Mouse (Mus musculus): ENCODE measurements around the gene Depp1. TPM values are rescaled to one million over a fixed set of nuclear protein-coding genes. Genes with fewer than 3 reads are reported as not detected.

Gene Depp1
- polyA plus RNA-seq (2012; rRNA removed): 5.1 and 5.8 TPM in 2 replicates

DNA sequence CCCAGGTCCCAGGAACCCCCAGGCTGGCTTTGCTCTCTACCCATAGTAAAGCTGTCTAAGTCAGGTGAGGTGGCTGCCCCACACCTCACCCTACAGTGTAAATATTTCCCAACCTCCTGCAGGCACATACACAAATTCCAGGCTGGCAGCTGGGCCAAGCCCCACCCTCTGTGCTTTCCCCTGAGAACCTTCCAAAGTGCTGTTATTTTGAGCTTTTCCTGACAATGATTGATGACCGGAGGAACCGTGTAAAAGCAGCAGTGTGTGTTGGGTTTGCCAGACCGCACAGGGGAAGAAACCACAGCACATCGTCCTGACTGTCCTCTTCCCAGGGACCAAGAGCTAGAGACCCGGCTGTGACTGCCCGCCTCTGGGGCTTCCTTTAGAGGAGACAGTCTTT, at the start of gene Depp1:
TSS of gene Depp1 (plus strand) at position 204 of the 400 bp plus-strand sequence.

DNA sequence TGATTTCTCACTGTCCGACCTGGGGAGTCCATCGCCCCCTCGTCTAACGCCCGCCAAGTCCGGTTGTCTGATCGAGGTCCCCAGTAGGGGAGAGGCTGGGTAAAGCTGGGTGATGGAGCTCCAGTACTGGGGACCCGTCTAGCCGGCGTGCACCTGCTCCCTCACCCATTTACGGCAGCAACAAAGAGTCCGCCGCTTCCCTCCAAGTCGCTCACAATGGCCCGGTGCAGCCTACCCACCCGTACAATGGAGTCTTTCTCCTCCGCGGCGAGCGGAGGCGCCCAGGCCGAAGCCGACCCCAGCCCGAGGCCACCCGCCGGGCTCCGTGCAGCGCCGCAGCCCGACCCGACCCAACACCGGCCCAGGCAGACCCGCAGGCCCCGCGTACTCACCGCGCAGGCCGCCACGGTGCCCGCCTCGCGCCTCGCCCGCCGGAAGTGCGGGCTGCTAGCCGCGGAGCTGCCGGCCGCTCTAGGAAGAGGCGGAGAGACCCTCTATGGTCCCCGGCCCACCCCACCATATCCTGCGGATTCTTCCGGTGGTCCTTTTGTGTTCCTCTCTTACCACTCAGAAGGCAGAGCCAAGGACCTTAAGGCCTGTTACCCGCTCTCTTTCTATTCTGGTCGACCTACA, 21.8 kb upstream of the Depp1 start, which contains the start of gene Zfp422:
TSS of gene Zfp422 (minus strand) at position 461 of the 633 bp plus-strand sequence.

DNA sequence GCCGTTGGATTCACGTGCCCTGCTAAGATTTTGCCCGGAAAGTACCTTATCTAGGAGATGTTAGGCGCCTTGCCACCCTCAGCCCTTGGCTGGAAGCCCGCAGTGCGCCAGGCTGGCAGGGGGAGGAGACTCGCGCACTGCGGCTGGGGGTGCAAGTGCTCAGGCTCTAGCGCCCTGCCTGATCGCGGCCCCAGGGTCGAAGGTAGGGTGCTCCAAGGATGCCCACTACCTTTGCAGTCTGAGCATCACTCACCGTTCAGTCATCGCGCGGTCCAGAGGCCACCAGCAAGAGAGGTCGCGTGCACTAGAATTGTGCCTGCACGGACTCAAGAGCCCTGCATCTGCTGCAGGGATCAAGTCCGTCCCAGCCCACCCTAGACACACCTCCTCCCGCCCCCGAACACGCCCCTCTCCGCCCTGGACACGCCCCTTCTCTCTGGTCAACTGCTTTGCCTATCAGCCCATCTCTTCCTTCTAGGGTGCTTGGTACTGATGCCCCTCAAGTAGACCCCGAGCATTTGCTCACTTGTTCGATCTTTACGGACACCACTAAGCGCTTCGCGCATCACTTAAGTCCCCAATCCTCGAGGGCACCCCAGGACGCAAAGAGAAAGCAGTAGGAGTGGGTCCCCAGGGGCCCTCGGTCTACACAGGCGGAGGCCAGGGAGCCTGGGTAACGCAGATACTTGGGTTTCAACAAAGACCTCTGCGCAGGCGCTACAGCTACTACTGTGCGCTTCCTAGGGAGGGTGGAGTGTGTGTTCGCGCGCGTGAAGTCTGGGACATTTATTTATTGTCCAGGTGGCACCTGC, 23.3 kb downstream of the Depp1 start, which contains the start of gene Rassf4:
TSS of gene Rassf4 (minus strand) at position 482 of the 812 bp plus-strand sequence.

Other genes starting within 250 kb of the Depp1 start
- gene Alox5, start 189.4 kb upstream of the Depp1 start, polyA plus RNA-seq (2012; rRNA removed): 0.21 and 0.50 TPM in 2 replicates
- gene Olfr211, start 161.5 kb upstream of the Depp1 start, polyA plus RNA-seq (2012; rRNA removed): not detected in 2 replicates
- gene Olfr212, start 144.1 kb upstream of the Depp1 start, polyA plus RNA-seq (2012; rRNA removed): 0.02 TPM in 1 of 2 replicates, not detected in the other
- not detected in 2 replicates for gene Olfr213, start 112.2 kb upstream of the Depp1 start, polyA plus RNA-seq (2012; rRNA removed)
- 0.06 and 0.13 TPM in 2 replicates for gene Gm5580, start 99.5 kb upstream of the Depp1 start, polyA plus RNA-seq (2012; rRNA removed)
- not detected in 2 replicates for gene Olfr214, start 96.4 kb upstream of the Depp1 start, polyA plus RNA-seq (2012; rRNA removed)
- not detected in 2 replicates for gene Olfr215, start 66.4 kb upstream of the Depp1 start, polyA plus RNA-seq (2012; rRNA removed)
- gene Zfp422, start 21.6 kb upstream of the Depp1 start, polyA plus RNA-seq (2012; rRNA removed): 117 and 140 TPM in 2 replicates
- 8.0 and 8.2 TPM in 2 replicates for gene Rassf4, start 23.3 kb downstream of the Depp1 start, polyA plus RNA-seq (2012; rRNA removed)
- 0.32 and 0.33 TPM in 2 replicates for gene Tmem72, start 66.3 kb downstream of the Depp1 start, polyA plus RNA-seq (2012; rRNA removed)